Mouse (Mus musculus): ENCODE results near the gene Nutf2-ps1. TPM values are rescaled to one million over a fixed set of nuclear protein-coding genes. Genes with fewer than 3 reads are reported as not detected.
"Not testable (repeated sequence)": the region's sequence is repeated elsewhere in the genome, so short reads cannot be mapped to it uniquely, and the experiment has no call there.

Gene Nutf2-ps1
- polyA plus RNA-seq (2016; fragmentation: Nextera tagmentation; extraction: Ambion mirVana), result 419 and 449 TPM in 2 replicates

- H3K4me2 ChIP-seq; H3K27ac ChIP-seq; H3K36me3 ChIP-seq (replicated peaks); H3K9ac ChIP-seq; ATAC-seq (ENCODE audit: low FRiP score); H3K4me1 ChIP-seq; H3K27me3 ChIP-seq; H3K4me3 ChIP-seq (replicated peaks): not testable (repeated sequence)
- 96% methylated on average over 7 of the region's 7 CpGs for WGBS
- peaks cover 20% of the 10 kb centered on the region for H3K9me3 ChIP-seq
These were observed at the start of gene Nutf2-ps1 for GRCm38 (mm10) chr19:53588968-53589367. Gene Nutf2-ps1, minus strand, starts transcription at chr19:53589068.

GRCm38 (mm10) chr19:53638041-53638440, 49.2 kb upstream of the Nutf2-ps1 start:
- Histone ChIP-seq H3K9ac (no peak overlapping the region), H3K9me3 (no peaks in the 10 kb centered on the region), H3K36me3 (replicated peaks) (peaks cover 80% of the 10 kb centered on the region), H3K4me2 (no peak overlapping the region), H3K27ac (no peak overlapping the region), H3K4me3 (replicated peaks) (no peak overlapping the region), H3K27me3 (no peaks in the 10 kb centered on the region), H3K4me1 (no peaks in the 10 kb centered on the region)
- 95% methylated on average over 2 of the region's 2 CpGs for WGBS
- ATAC-seq (ENCODE audit: low FRiP score), result no peak

GRCm38 (mm10) chr19:53621681-53622080, 32.8 kb upstream of the Nutf2-ps1 start:
- no peaks in the 10 kb centered on the region for H3K9me3 ChIP-seq
- no peak overlapping the region for H3K4me2 ChIP-seq
- H3K4me3 ChIP-seq (replicated peaks), result no peak overlapping the region
- no peak overlapping the region for H3K9ac ChIP-seq
- H3K36me3 ChIP-seq (replicated peaks), result peaks cover 77% of the 10 kb centered on the region
- no peaks in the 10 kb centered on the region for H3K27me3 ChIP-seq
- no peak for ATAC-seq (ENCODE audit: low FRiP score)
- WGBS, result 91% methylated on average over 13 of the region's 13 CpGs
- H3K27ac ChIP-seq, result no peak overlapping the region
- H3K4me1 ChIP-seq, result no peaks in the 10 kb centered on the region

GRCm38 (mm10) chr19:53608921-53609320, 20.1 kb upstream of the Nutf2-ps1 start:
- peaks cover 22% of the 10 kb centered on the region for H3K36me3 ChIP-seq (replicated peaks)
- no peaks in the 10 kb centered on the region for H3K27me3 ChIP-seq
- no peak overlapping the region; the same call in 1 of the 2 replicates for H3K4me2 ChIP-seq
- ATAC-seq (ENCODE audit: low FRiP score), result peak; percentile 41; the same call in 1 of the 2 replicates
- 0 out of 2 replicates have a peak overlapping the region, but pooled peaks have one; percentile 46 for H3K27ac ChIP-seq
- peak overlapping the region; percentile 21; the same call in 1 of the 2 replicates for H3K9ac ChIP-seq
- no peaks in the 10 kb centered on the region for H3K9me3 ChIP-seq
- H3K4me3 ChIP-seq (replicated peaks), result no peak overlapping the region
- 47% methylated on average over 6 of the region's 6 CpGs for WGBS
- peaks cover 4% of the 10 kb centered on the region; the same call in 1 of the 2 replicates for H3K4me1 ChIP-seq

DNA sequence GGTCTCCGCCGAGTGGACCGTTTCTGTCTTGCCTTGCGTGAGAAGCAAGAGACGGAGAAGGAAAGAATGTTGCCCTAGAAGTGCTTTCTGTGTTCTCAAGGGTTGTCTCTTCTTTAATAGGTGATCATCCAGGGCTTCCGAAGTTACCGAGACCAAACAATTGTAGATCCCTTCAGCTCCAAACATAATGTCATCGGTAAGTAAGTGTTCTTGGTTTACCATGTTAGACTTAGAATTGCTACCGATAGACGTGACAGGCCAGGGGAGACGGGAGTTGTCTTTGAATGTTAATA, 12.4 kb upstream of the Nutf2-ps1 start:
- Histone ChIP-seq H3K27ac (0 out of 2 replicates have a peak overlapping the region, but pooled peaks have one; percentile 96), H3K36me3 (replicated peaks) (peaks cover 18% of the 10 kb centered on the region), H3K27me3 (no peaks in the 10 kb centered on the region), H3K9ac (peak overlapping the region; percentile 98), H3K9me3 (no peaks in the 10 kb centered on the region), H3K4me1 (peaks cover 17% of the 10 kb centered on the region), H3K4me3 (replicated peaks) (peak overlapping the region; percentile 99), H3K4me2 (peak overlapping the region; percentile 94)
- ATAC-seq (ENCODE audit: low FRiP score), result no peak
- WGBS, result 11% methylated on average over 11 of the region's 11 CpGs

- H3K4me3 ChIP-seq (replicated peaks), result peak overlapping the region; percentile 99
- H3K9me3 ChIP-seq, result no peaks in the 10 kb centered on the region
- H3K4me1 ChIP-seq, result peaks cover 17% of the 10 kb centered on the region
- H3K36me3 ChIP-seq (replicated peaks), result peaks cover 18% of the 10 kb centered on the region
- H3K9ac ChIP-seq, result peak overlapping the region; percentile 98
- peak overlapping the region; percentile 96 for H3K27ac ChIP-seq
- no peaks in the 10 kb centered on the region for H3K27me3 ChIP-seq
- peak; percentile 71; the same call in 1 of the 2 replicates for ATAC-seq (ENCODE audit: low FRiP score)
- under 1% methylated on average over 80 of the region's 82 CpGs for WGBS
- H3K4me2 ChIP-seq, result peak overlapping the region; percentile 94
These were observed 11.9 kb upstream of the Nutf2-ps1 start for GRCm38 (mm10) chr19:53600549-53601362.

DNA sequence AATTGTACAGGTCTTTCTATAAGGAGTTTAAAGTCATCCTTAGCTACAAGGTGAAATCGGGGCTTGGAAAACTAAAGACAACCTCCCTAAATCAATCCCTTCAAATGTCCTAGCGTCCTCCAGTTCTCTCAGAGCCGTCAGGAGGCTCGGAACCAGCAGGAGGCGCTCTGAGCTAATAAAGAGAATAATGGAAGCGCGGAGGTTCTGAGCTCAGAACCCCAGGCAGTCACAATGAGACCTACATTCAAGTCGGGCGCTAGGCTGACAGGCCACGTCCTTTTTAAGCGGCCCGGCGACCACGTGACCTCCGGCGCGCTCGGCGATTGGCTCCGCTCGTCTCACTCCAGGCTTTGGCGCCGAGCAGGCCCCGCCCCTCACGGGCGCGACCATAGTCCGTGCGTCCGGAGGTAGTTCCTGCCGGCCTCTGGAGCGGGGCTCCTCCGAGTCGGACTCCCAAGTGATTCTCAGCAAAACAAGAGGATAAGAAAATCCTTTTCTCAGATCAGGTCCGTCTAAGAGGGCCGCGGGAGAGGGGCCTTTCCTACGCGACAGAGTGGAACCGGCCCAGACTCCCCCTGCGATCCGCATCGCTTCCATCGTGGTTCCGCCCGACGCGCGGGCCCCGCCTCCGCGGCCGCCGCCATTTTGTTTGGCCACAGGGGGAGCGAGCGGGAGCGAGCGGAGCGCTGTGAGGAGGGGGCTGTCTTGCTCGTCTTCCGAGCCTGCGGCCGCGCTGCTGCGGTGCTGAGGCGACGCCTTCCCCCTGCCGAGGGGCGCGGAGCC, 11.1 kb upstream of the Nutf2-ps1 start, which contains the start of gene Smc3:
TSS of gene Smc3 (plus strand) at position 642 of the 783 bp plus-strand sequence.
- Histone ChIP-seq H3K4me3 (replicated peaks) (peak within 1 kb of the TSS; percentile 99), H3K9ac (peak within 1 kb of the TSS; percentile 98), H3K27ac (peak within 1 kb of the TSS; percentile 96), H3K36me3 (replicated peaks) (peaks cover 12% of the 10 kb centered on the region), H3K9me3 (no peaks in the 10 kb centered on the region), H3K27me3 (no peaks in the 10 kb centered on the region), H3K4me2 (peak within 1 kb of the TSS; percentile 94), H3K4me1 (peaks cover 17% of the 10 kb centered on the region)
- under 1% methylated on average over 70 of the region's 70 CpGs for WGBS
- peak; percentile 98 for ATAC-seq (ENCODE audit: low FRiP score)

DNA sequence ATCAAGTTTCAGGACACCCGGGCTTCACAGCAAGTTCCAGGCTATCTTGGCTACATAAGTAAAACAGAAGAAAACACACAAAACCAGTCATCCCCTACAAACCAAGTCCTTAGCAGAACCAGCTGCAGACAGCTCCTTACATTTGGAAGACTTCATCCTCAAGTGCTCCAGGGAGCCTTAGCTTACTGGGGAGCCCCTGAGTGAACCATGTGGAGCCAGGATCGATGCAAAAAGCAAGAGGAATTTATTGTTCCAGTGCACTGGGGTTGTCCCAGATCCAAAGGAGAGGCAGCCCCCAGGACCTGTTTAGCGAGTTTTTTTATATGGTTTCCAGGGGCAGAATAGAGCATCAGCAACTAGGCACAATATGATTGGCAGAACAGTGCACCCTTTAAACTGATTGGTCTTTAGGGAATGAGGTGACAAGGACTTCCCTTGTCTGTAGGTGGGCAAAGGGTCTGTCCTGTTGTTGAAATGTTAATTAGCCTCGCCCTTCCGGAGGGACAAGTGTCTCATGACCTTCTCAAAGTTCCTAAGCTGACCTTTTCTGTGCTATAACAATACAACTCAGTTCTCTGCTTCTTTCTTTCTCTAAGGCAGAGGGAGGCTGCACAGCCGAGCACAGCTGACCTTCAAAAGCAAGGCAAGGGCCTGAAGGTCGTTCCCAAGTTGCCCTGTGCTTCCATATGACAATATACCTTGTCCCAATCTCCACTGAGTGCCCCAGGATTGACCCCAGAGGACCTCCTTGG, 8.0 kb upstream of the Nutf2-ps1 start:
- H3K27me3 ChIP-seq, result no peaks in the 10 kb centered on the region
- H3K4me1 ChIP-seq, result peaks cover 7% of the 10 kb centered on the region
- H3K9ac ChIP-seq, result no peak overlapping the region
- no peaks in the 10 kb centered on the region for H3K36me3 ChIP-seq (replicated peaks)
- H3K4me3 ChIP-seq (replicated peaks), result no peak overlapping the region
- no peak overlapping the region for H3K27ac ChIP-seq
- H3K9me3 ChIP-seq, result no peaks in the 10 kb centered on the region
- 54% methylated on average over 7 of the region's 7 CpGs for WGBS
- H3K4me2 ChIP-seq, result no peak overlapping the region
- no peak for ATAC-seq (ENCODE audit: low FRiP score)

DNA sequence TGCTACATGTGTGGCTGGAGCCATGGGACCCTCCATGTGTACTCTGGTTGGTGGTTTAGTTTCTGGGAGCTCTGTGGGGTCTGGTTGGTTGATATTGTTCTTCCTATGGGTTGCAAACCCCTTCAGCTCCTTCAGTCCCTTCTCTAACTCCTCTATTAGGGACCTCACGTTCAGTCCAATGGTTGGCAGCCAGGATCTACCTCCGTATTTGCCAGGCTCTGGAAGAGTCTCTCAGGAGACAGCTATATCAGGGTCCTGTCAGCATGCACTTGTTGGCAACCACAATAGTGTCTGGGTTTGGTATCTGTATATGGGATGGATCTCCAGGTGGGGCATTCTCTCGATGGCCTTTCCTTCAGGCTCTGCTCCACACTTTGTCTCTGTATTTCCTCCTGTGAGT, 1.2 kb downstream of the Nutf2-ps1 start:
- not testable (repeated sequence) for H3K4me2 ChIP-seq; H3K27ac ChIP-seq; H3K4me1 ChIP-seq; H3K9ac ChIP-seq; ATAC-seq (ENCODE audit: low FRiP score); H3K4me3 ChIP-seq (replicated peaks); H3K36me3 ChIP-seq (replicated peaks); H3K27me3 ChIP-seq
- peaks cover 20% of the 10 kb centered on the region for H3K9me3 ChIP-seq
- WGBS, result 94% methylated on average over 3 of the region's 3 CpGs

DNA sequence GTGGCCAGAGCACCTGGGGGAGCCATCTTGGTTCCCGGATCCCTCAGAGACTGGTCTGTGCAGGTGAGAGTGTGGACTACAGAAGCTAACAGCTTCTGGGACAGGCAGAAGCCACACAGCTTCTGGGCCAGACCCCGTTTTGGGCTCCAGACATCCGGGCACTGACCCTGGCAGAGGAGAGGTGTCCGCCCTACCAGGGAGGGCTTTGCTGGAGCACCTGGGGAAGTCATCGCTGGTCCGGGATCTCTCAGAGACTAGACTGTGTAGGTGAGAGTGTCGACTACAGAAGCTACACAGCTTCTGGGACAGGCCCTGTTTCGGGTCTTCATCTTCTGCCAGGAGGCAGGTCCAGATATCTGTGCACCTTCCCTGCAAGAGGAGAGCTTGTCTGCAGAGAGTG, 8.6 kb downstream of the Nutf2-ps1 start:
- H3K27ac ChIP-seq; H3K4me3 ChIP-seq (replicated peaks); H3K36me3 ChIP-seq (replicated peaks); ATAC-seq (ENCODE audit: low FRiP score); H3K9ac ChIP-seq; H3K27me3 ChIP-seq; H3K4me1 ChIP-seq; H3K4me2 ChIP-seq: not testable (repeated sequence)
- WGBS, result 90% methylated on average over 8 of the region's 8 CpGs
- peaks cover 12% of the 10 kb centered on the region for H3K9me3 ChIP-seq

- no peak overlapping the region for H3K27ac ChIP-seq
- 14% methylated on average over 8 of the region's 8 CpGs for WGBS
- H3K4me2 ChIP-seq, result no peak overlapping the region
- no peak overlapping the region for H3K4me3 ChIP-seq (replicated peaks)
- no peaks in the 10 kb centered on the region for H3K27me3 ChIP-seq
- ATAC-seq (ENCODE audit: low FRiP score), result peak; percentile 63; the same call in 1 of the 2 replicates
- peaks cover 9% of the 10 kb centered on the region; the same call in 1 of the 2 replicates for H3K4me1 ChIP-seq
- no peaks in the 10 kb centered on the region for H3K9me3 ChIP-seq
- H3K9ac ChIP-seq, result no peak overlapping the region
- H3K36me3 ChIP-seq (replicated peaks), result no peaks in the 10 kb centered on the region
These were observed 10.1 kb downstream of the Nutf2-ps1 start for GRCm38 (mm10) chr19:53578597-53579252.
